Mouse (Mus musculus) liver, embryonic 11.5 days (tissue): Measurements from ENCODE around the gene Mllt11. TPM values are rescaled to one million over a fixed set of nuclear protein-coding genes. Genes with fewer than 3 reads are reported as not detected.

ENCODE experiments used
- ATAC-seq: fragments of 200-750 bp; cut with Nextera tagmentation; replicated peaks from 2 replicates; pipeline ENCODE4 v1.8.0; 2017; ENCODE audit warnings: moderate number of reproducible peaks, mild to moderate bottlenecking, moderate TSS enrichment, moderate library complexity; ENCODE audit not compliant: low FRiP score
- DNase-seq: peaks from one replicate; pipeline ENCODE4 v3.0.0-alpha.2; 2017; ENCODE audit warnings: low spot score
- H3K27ac ChIP-seq: fragments of 300-500 bp; sonication (generic); 2 replicates; pipeline ENCODE4 v1.5.1; 2014; ENCODE audit warnings: mild to moderate bottlenecking, low read depth, low read length, control low read depth
- H3K27me3 ChIP-seq: fragments of 300-500 bp; sonication (generic); replicated peaks from 2 replicates; pipeline ENCODE4 v1.6.1; 2014; ENCODE audit warnings: low read length, mixed read lengths; ENCODE audit not compliant: control insufficient read depth, insufficient read depth
- H3K36me3 ChIP-seq: fragments of 300-500 bp; sonication (generic); 2 replicates; pipeline ENCODE4 v1.6.1; 2014; ENCODE audit warnings: mild to moderate bottlenecking, low read length, moderate library complexity, mixed read lengths; ENCODE audit not compliant: control insufficient read depth, insufficient read depth
- H3K4me1 ChIP-seq: fragments of 300-500 bp; sonication (generic); replicated peaks from 2 replicates; pipeline ENCODE4 v1.6.1; 2014; ENCODE audit warnings: low read length, mixed read lengths; ENCODE audit not compliant: control insufficient read depth, insufficient read depth
- H3K4me2 ChIP-seq: fragments of 300-500 bp; sonication (generic); 2 replicates; pipeline ENCODE4 v1.6.1; 2014; ENCODE audit warnings: mild to moderate bottlenecking, control low read depth, moderate library complexity
- H3K4me3 ChIP-seq: fragments of 300-500 bp; sonication (generic); 2 replicates; pipeline ENCODE4 v1.5.1; 2014; ENCODE audit warnings: low read depth, low read length, control low read depth
- H3K9ac ChIP-seq: fragments of 300-500 bp; sonication (generic); 2 replicates; pipeline ENCODE4 v1.6.1; 2014; ENCODE audit warnings: low read depth, low read length, control low read depth
- H3K9me3 ChIP-seq: fragments of 300-500 bp; sonication (generic); 2 replicates; pipeline ENCODE4 v1.6.1; 2016; ENCODE audit warnings: low read length, inconsistent platforms, mixed read lengths; ENCODE audit not compliant: control insufficient read depth
- WGBS: fragments of 180-500 bp; shearing (Covaris S2); extraction: QIAGEN DNeasy Blood & Tissue Kit; methylation state at CpG from one replicate; pipeline ENCODE4 v1.1.7; 2014; 5-methylcytosine and 5-hydroxymethylcytosine counted together
- polyA plus RNA-seq: library from polyadenylated mRNA; unstranded; fragments of >200 nt; fragmentation: Nextera tagmentation; extraction: Ambion mirVana; gene quantifications from 2 replicates; pipeline ENCODE4 v1.2.1, GENCODE M21; 2014

Gene Mllt11
- polyA plus RNA-seq, 1 experiment from 2014 or later: 8.6 TPM

DNA sequence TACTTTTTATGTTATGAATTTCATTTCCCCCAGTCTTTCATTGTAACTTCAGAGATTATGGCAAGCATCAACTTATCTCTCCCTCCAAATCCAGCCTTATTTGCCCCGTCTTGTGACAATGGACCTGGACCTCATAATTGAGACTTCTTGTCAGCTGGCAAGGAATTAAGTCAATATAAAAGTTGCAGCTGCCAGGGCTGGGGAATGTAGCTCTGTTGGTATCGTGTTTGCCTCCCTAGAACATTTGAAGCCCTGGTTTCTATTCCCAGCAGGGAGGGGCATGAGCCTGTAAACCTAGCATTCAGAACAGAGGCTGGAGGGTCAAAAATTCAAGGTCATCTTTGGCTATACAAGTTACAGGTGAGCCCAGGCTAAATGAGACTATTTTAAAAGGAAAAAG is 36.2 kb downstream of the Mllt11 start:
- Histone ChIP-seq H3K9ac (no peak overlapping the region), H3K9me3 (no peaks in the 10 kb centered on the region), H3K27me3 (no peaks in the 10 kb centered on the region), H3K27ac (no peak overlapping the region), H3K4me2 (no peak overlapping the region), H3K4me1 (no peaks in the 10 kb centered on the region), H3K4me3 (no peak overlapping the region), H3K36me3 (peaks cover 42% of the 10 kb centered on the region)
- DNase-seq: no peak
- WGBS: 84% methylated on average over 2 of the region's 2 CpGs
- ATAC-seq: no peak

DNA sequence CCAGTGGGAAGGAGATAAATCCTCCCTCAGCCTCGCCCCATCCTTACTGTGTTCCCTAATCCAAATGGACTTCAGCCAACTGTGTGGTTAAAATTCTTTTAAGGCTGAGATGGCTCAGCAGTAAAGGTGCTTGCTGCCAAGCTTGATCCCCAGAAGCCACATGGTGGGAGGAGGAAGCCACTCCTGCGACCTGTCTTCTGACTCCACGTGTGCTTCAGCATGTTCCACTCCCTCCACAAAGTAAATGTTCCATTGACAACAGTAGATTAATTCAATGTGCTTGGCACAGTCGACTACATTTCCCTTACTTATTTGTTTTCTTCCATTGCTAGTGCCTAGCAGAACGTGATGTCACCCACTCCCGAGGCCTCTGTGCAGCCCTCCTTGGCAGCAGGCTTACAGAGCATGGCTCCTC is 37.2 kb downstream of the Mllt11 start:
- no peak overlapping the region for H3K4me3 ChIP-seq
- peaks cover 37% of the 10 kb centered on the region for H3K36me3 ChIP-seq
- no peaks in the 10 kb centered on the region for H3K27me3 ChIP-seq
- no peaks in the 10 kb centered on the region for H3K4me1 ChIP-seq
- H3K9ac ChIP-seq: no peak overlapping the region
- ATAC-seq (no peak), DNase-seq (no peak)
- 88% methylated on average over 6 of the region's 6 CpGs for WGBS
- no peaks in the 10 kb centered on the region for H3K9me3 ChIP-seq
- no peak overlapping the region for H3K27ac ChIP-seq
- H3K4me2 ChIP-seq: no peak overlapping the region

DNA sequence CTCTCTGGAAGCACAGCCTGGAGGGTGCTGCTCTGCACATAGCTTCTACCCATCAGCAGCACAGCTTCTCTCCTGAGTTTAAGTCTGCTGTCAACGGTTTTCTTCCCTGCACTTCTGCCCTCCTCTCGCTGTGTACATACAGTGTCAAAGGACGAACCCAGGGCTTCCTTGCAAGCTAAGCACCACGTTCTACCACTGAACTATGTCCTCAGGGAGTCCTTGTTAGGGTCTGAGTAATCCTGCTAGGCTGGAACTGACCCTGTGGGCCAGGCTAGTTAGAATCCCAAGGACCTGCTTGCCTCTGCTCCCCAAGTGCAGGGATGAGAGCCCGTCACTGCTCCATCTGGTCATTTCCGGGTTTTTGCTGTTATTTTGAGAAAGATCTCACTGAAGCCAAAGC is 45.1 kb downstream of the Mllt11 start:
- Histone ChIP-seq H3K9me3 (no peaks in the 10 kb centered on the region), H3K4me3 (no peak overlapping the region), H3K9ac (no peak overlapping the region), H3K4me2 (no peak overlapping the region), H3K36me3 (peaks cover 31% of the 10 kb centered on the region), H3K27ac (no peak overlapping the region), H3K4me1 (no peaks in the 10 kb centered on the region), H3K27me3 (no peaks in the 10 kb centered on the region)
- ATAC-seq (no peak), DNase-seq (no peak)
- WGBS: 89% methylated on average over 6 of the region's 6 CpGs

DNA sequence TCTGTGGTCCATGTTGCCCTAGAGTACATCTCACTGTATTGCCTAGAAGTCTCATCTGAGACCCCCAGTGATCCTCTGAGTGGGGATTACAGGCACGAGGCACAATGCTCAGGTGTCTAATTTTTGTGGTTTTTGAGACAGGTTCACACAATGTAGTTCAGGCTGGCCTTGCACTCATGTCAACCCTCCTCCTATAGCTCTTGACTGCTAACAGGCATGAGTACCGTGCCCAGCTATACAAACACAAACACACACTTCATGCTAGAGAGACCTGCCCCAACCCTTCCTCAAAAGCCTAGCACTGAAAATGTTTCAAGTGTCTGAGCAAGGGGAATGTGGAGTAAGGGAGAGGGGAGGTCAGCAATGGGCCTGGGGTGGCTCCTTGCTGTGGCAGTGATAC is 45.9 kb downstream of the Mllt11 start:
- DNase-seq (no peak), ATAC-seq (no peak)
- peaks cover 30% of the 10 kb centered on the region for H3K36me3 ChIP-seq
- no peak overlapping the region for H3K9ac ChIP-seq
- H3K27me3 ChIP-seq: no peaks in the 10 kb centered on the region
- H3K9me3 ChIP-seq: no peaks in the 10 kb centered on the region
- no peaks in the 10 kb centered on the region for H3K4me1 ChIP-seq
- H3K4me3 ChIP-seq: no peak overlapping the region
- 90% methylated on average over 2 of the region's 2 CpGs for WGBS
- H3K4me2 ChIP-seq: no peak overlapping the region
- no peak overlapping the region for H3K27ac ChIP-seq

DNA sequence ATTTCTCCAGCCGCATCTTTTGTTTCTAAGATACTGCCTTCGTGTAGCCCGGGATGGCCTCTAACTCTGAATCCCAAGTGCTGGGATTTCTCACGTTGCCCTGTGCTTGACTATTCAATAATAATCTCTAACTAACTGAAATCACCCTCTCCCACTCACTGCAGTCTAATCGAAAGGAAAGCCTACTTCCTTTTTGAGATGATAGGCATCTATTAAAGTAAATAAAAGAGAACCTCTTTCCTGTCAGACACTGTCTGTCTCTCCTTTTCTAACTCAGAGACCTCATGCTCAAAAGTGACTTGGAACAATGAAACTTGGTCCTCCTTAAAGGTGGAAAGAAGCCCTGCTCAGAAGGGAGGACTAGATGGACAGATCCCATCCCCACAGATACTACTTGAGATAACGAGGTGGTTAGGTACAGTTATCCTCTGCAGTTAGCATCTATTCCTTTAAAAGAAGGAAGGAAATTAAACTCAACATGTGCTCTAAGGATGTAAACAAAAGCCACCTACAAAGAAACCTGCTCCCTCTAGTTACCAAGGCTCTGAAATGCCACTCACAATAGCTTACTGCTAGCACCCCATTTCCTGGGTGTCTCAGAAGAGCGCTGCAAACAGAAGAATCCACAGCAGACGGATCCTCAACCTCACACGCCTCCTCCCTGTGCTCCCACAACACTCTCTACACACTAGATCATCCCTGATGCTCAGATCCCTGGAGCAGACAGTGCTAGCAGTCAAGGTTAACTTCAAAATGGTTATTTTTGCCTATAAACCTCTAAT is 47.0 kb downstream of the Mllt11 start:
- Histone ChIP-seq H3K4me3 (no peak overlapping the region), H3K27ac (no peak overlapping the region), H3K9ac (no peak overlapping the region), H3K9me3 (no peaks in the 10 kb centered on the region), H3K4me2 (no peak overlapping the region), H3K4me1 (no peaks in the 10 kb centered on the region), H3K27me3 (no peaks in the 10 kb centered on the region), H3K36me3 (peaks cover 30% of the 10 kb centered on the region)
- ATAC-seq: no peak
- WGBS: 90% methylated on average over 9 of the region's 9 CpGs
- no peak for DNase-seq

DNA sequence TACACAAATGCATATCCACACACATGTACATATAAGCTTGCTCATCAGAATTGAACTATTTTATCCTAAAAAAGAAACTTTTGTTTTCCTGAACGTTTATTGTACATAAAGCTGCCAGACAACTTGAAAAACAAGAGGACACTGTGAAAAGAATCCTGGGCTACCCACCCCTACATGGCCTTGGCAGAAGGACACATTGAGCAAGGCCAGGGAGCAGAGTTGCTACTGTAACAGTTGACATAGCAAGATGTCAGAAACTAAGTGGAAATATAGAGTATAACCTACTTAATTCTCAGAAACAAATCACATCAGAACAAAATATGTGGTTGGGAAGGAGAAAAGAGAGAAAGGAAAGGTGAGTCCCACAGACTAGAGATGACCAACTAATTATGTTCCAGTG is 50.1 kb downstream of the Mllt11 start:
- H3K9me3 ChIP-seq: no peaks in the 10 kb centered on the region
- H3K9ac ChIP-seq: no peak overlapping the region
- peaks cover 5% of the 10 kb centered on the region; the same call in 1 of the 2 replicates for H3K36me3 ChIP-seq
- H3K27ac ChIP-seq: no peak overlapping the region
- no peaks in the 10 kb centered on the region for H3K27me3 ChIP-seq
- no peak overlapping the region for H3K4me2 ChIP-seq
- H3K4me1 ChIP-seq: no peaks in the 10 kb centered on the region
- no peak for DNase-seq
- H3K4me3 ChIP-seq: no peak overlapping the region
- ATAC-seq: no peak
- 77% methylated on average over 1 of the region's 1 CpGs for WGBS

DNA sequence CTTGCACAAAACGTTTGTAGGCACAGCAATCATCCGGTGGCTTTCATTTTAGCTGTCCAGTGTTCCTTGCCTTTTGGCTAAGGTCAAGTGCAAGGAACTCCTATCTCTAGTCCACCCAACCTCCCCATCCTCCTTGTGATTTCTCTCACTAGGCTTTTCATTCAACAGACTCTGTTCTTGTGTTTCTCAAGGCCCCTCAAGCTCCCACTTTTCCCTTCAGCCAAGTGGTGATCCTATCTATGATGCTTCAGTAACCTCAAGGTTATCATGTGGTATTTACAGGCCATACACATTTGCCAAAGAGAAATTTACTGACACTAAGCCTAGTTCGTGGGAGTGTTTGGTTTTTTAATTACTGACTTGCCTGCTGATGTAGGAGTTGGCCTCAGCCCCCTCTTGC is 52.1 kb downstream of the Mllt11 start:
- no peaks in the 10 kb centered on the region for H3K9me3 ChIP-seq
- no peak overlapping the region for H3K9ac ChIP-seq
- WGBS: 64% methylated on average over 3 of the region's 3 CpGs
- H3K4me2 ChIP-seq: no peak overlapping the region
- DNase-seq: no peak
- no peak for ATAC-seq
- H3K4me3 ChIP-seq: no peak overlapping the region
- H3K36me3 ChIP-seq: peaks cover 4% of the 10 kb centered on the region; the same call in 1 of the 2 replicates
- H3K4me1 ChIP-seq: no peaks in the 10 kb centered on the region
- H3K27ac ChIP-seq: no peak overlapping the region
- no peaks in the 10 kb centered on the region for H3K27me3 ChIP-seq

DNA sequence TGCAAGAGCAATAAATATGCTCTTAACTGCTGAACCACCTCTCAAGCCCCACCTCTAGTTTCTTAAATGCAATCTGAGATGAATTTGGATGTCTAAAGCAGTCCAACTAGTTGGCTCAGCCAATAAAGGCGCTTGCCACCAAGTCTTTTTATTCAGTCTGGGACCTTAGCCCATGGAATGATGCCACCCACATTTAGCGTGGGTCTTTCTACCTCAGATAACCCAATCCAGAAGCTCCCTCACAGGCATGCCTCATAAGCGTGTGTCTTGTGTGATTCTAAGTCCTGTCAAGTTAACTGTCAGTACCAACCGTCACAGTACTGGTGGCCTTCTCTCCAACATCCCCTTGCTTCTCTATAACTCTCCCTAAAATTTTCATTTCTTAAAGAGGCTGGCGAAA is 53.0 kb downstream of the Mllt11 start:
- WGBS: 82% methylated on average over 5 of the region's 5 CpGs
- no peak overlapping the region for H3K4me3 ChIP-seq
- H3K27ac ChIP-seq: no peak overlapping the region
- no peak overlapping the region for H3K4me2 ChIP-seq
- peaks cover 3% of the 10 kb centered on the region; the same call in 1 of the 2 replicates for H3K36me3 ChIP-seq
- 0 out of 2 replicates have a peak, but pooled peaks cover 2% of the 10 kb centered on the region for H3K4me1 ChIP-seq
- peaks cover 3% of the 10 kb centered on the region for H3K27me3 ChIP-seq
- no peak for DNase-seq
- ATAC-seq: no peak
- no peaks in the 10 kb centered on the region for H3K9me3 ChIP-seq
- H3K9ac ChIP-seq: no peak overlapping the region

DNA sequence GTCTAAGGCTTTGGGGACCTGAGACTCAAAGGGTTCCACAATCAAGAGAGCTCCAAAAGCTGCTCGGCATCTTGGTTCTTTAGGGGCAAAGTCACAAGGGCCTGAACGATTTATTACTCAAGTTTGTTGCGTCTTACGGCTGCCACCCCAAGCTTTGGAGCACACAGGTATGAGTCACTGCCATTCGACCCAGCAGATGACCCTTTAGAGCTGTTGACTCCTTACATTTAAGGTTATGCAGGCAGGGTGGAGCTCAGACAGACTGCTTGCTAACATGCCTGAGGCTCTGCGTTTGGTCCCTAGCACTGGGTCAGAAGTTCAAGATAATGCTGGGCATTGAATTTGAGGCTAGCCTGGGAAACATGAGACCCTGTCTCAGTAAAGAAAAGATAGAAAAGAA is 54.4 kb downstream of the Mllt11 start:
- DNase-seq (no peak), ATAC-seq (no peak)
- no peaks in the 10 kb centered on the region for H3K36me3 ChIP-seq
- H3K4me2 ChIP-seq: no peak overlapping the region
- H3K27ac ChIP-seq: no peak overlapping the region
- H3K27me3 ChIP-seq: peaks cover 16% of the 10 kb centered on the region
- no peak overlapping the region for H3K4me3 ChIP-seq
- 73% methylated on average over 6 of the region's 6 CpGs for WGBS
- no peaks in the 10 kb centered on the region for H3K9me3 ChIP-seq
- peaks cover 12% of the 10 kb centered on the region for H3K4me1 ChIP-seq
- H3K9ac ChIP-seq: no peak overlapping the region
